Mouse (Mus musculus): ENCODE measurements around the gene Slc4a11.

- TF ChIP-seq CTCF (IDR thresholded peaks at IDR 0.05; ENCODE audit: borderline replicate concordance, extremely low read depth, insufficient read depth, insufficient read length) (no peak), POLR2A (IDR thresholded peaks at IDR 0.05; ENCODE audit: borderline replicate concordance, extremely low read depth, insufficient read depth, insufficient read length, poor library complexity, severe bottlenecking) (no peak)
Measured at GRCm38 (mm10) chr2:130717951-130718350, 20.6 kb upstream of the Slc4a11 start.

Measured in brain, embryonic 14.5 days (tissue).